Mouse (Mus musculus) stomach, embryonic 15.5 days (tissue): ENCODE results near the gene Ncoa4. TPM values are rescaled to one million over a fixed set of nuclear protein-coding genes. Genes with fewer than 3 reads are reported as not detected.
"Not testable (repeated sequence)": the region's sequence is repeated elsewhere in the genome, so short reads cannot be mapped to it uniquely, and the experiment has no call there.

Experiments used
- ATAC-seq: fragments of 200-750 bp; cut with Nextera tagmentation; 2 replicates; pipeline ENCODE4 v1.8.0; 2017; ENCODE audit warnings: low read depth, moderate number of reproducible peaks, moderate TSS enrichment; ENCODE audit not compliant: insufficient read depth, low FRiP score
- H3K27ac ChIP-seq: fragments of 300-500 bp; sonication (generic); 2 replicates; pipeline ENCODE4 v1.5.1; 2015; ENCODE audit warnings: mild to moderate bottlenecking, inconsistent platforms
- H3K27me3 ChIP-seq: fragments of 300-500 bp; sonication (generic); replicated peaks from 2 replicates; pipeline ENCODE4 v1.6.1; 2015; ENCODE audit warnings: inconsistent platforms
- H3K36me3 ChIP-seq: fragments of 300-500 bp; sonication (generic); 2 replicates; pipeline ENCODE4 v1.6.1; 2015; ENCODE audit warnings: inconsistent platforms
- H3K4me1 ChIP-seq: fragments of 300-500 bp; sonication (generic); 2 replicates; pipeline ENCODE4 v1.6.1; 2015; ENCODE audit warnings: inconsistent platforms
- H3K4me2 ChIP-seq: fragments of 300-500 bp; sonication (generic); 2 replicates; pipeline ENCODE4 v1.6.1; 2015; ENCODE audit warnings: mild to moderate bottlenecking, inconsistent platforms
- H3K4me3 ChIP-seq: fragments of 300-500 bp; sonication (generic); replicated peaks from 2 replicates; pipeline ENCODE4 v1.5.1; 2015; ENCODE audit warnings: inconsistent platforms
- H3K9ac ChIP-seq: fragments of 300-500 bp; sonication (generic); 2 replicates; pipeline ENCODE4 v1.6.1; 2015; ENCODE audit warnings: inconsistent platforms
- H3K9me3 ChIP-seq: fragments of 300-500 bp; sonication (generic); 2 replicates; pipeline ENCODE4 v1.6.1; 2016; ENCODE audit warnings: inconsistent platforms
- WGBS: fragments of 180-500 bp; shearing (Covaris S2); methylation state at CpG from one replicate; pipeline ENCODE4 v1.1.7; 2015; 5-methylcytosine and 5-hydroxymethylcytosine counted together
- polyA plus RNA-seq: library from polyadenylated mRNA; unstranded; fragments of >200 nt; fragmentation: Nextera tagmentation; extraction: Ambion mirVana; gene quantifications from 2 replicates; pipeline ENCODE4 v1.2.1, GENCODE M21; 2015

The Ncoa4 gene
- polyA plus RNA-seq = 122 and 136 TPM in 2 replicates

GRCm38 (mm10) chr14:32159690-32160246 is at the start of gene Ncoa4:
Gene Ncoa4, plus strand, starts transcription at chr14:32159865.
- H3K9ac ChIP-seq = peak within 1 kb of the TSS; percentile 98
- peak; percentile 92 for ATAC-seq
- peak within 1 kb of the TSS; percentile 96 for H3K4me3 ChIP-seq
- no peaks in the 10 kb centered on the region for H3K9me3 ChIP-seq
- WGBS = under 1% methylated on average over 40 of the region's 40 CpGs
- peaks cover 21% of the 10 kb centered on the region for H3K4me1 ChIP-seq
- no peaks in the 10 kb centered on the region for H3K36me3 ChIP-seq
- peak within 1 kb of the TSS; percentile 91 for H3K27ac ChIP-seq
- peak within 1 kb of the TSS; percentile 78 for H3K4me2 ChIP-seq
- no peaks in the 10 kb centered on the region for H3K27me3 ChIP-seq

DNA sequence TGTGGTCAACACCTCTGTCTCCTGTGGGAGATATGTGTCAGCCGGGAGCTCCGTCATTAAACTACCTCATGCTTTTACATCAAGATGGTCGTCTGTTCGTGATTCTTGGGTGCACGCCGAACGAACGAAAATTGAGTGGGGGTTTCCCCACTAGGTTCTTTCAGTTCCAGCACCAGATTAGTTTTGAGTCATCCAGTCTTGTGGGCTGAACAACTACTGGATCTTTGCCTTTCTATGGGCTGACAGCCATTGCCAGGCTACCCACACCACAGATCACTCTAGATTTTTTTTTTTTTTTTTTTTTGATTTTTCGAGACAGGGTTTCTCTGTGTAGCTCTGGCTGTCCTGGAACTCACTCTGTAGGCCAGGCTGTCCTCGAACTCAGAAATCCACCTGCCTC is 47.5 kb upstream of the Ncoa4 start:
- not testable (repeated sequence) for H3K4me2 ChIP-seq, H3K27me3 ChIP-seq, H3K27ac ChIP-seq, H3K4me3 ChIP-seq, H3K4me1 ChIP-seq, H3K9ac ChIP-seq, H3K9me3 ChIP-seq, ATAC-seq, H3K36me3 ChIP-seq
- WGBS = 91% methylated on average over 10 of the region's 10 CpGs

DNA sequence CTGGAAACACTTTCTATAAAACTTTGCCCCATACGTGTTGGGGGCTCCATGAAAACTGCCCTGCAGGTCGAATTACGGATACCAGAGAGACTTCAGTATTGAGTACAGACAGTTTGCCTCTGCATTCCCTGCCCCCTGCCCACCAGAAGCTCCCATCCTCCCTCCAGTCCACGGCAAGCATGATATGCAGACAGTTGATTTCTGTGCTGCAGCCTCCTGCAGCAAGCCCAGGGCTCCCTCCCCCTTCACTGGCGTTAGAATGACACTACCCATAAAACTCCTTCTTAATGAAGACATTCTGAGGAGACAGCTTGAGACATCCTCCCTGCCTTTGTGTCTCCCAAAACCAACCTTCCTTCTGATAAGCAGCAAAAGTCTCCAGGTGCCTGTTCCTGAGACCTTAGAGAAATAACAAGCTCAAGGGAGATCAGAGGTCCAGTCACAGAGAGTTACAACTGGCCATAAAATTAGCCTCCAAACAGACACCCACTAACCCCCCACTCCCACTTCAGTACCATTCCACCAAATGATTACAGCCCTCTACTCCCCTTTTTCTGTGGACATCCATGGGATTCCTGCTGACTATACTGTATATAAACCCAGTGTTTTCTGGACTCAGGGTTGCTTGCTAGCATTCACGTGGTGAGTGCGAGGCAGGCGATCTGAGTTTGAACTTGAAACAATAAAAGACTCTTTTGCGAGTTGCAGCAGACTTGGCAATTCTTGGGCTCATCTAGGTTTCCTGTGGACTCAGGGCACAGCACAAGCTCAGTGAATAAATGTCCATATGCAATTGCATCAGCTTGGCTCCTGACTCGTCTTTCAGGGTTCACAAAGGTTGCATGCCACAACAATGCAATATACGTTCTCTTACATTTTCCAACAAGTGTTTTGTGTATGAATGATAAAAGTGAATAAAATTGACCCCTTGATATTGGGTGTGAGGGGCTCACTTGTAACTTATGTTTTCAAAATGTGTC is 38.4 kb upstream of the Ncoa4 start:
- 69% methylated on average over 11 of the region's 11 CpGs for WGBS
- no peak overlapping the region for H3K27ac ChIP-seq
- H3K9me3 ChIP-seq = no peaks in the 10 kb centered on the region

GRCm38 (mm10) chr14:32121920-32122315 is 37.7 kb upstream of the Ncoa4 start:
- WGBS = 58% methylated on average over 2 of the region's 2 CpGs
- no peaks in the 10 kb centered on the region for H3K4me1 ChIP-seq
- H3K27me3 ChIP-seq = no peaks in the 10 kb centered on the region
- no peak overlapping the region for H3K4me3 ChIP-seq
- no peaks in the 10 kb centered on the region for H3K9me3 ChIP-seq
- no peak overlapping the region for H3K9ac ChIP-seq
- no peaks in the 10 kb centered on the region for H3K36me3 ChIP-seq
- no peak overlapping the region for H3K4me2 ChIP-seq
- no peak overlapping the region for H3K27ac ChIP-seq
- no peak for ATAC-seq

More for the DNA sequence above, 38.4 kb upstream of the Ncoa4 start:
- Histone ChIP-seq H3K9ac (no peak overlapping the region), H3K36me3 (no peaks in the 10 kb centered on the region), H3K4me2 (no peak overlapping the region), H3K27me3 (no peaks in the 10 kb centered on the region), H3K4me1 (no peaks in the 10 kb centered on the region), H3K4me3 (no peak overlapping the region)
- ATAC-seq = no peak

- Histone ChIP-seq H3K27me3 (no peaks in the 10 kb centered on the region), H3K27ac (no peak overlapping the region), H3K9ac (no peak overlapping the region), H3K4me3 (no peak overlapping the region), H3K9me3 (no peaks in the 10 kb centered on the region), H3K4me1 (no peaks in the 10 kb centered on the region), H3K4me2 (no peak overlapping the region), H3K36me3 (no peaks in the 10 kb centered on the region)
- WGBS = 58% methylated on average over 3 of the region's 3 CpGs
- no peak for ATAC-seq
Measured at GRCm38 (mm10) chr14:32124261-32124660, 35.4 kb upstream of the Ncoa4 start.

DNA sequence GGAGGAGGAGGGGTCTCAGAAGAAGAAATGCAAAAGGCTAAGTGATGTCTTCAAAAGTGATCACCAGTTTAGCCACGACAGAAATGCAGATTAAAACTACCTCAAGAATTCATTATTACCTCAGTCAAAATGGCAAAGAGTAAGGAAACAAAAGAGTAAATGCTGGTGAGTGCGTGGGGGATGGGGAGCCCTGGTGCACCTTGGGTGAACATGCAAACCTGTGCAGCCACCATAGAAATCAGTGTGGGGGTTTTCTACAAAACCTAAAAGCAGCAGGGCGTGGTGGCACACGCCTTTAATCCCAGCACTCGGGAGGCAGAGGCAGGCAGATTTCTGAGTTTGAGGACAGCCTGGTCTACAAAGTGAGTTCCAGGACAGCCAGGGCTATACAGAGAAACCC is 34.4 kb upstream of the Ncoa4 start:
- H3K4me3 ChIP-seq, H3K9ac ChIP-seq, H3K36me3 ChIP-seq, ATAC-seq, H3K27ac ChIP-seq, H3K4me1 ChIP-seq, H3K9me3 ChIP-seq, H3K4me2 ChIP-seq, H3K27me3 ChIP-seq: not testable (repeated sequence)
- WGBS = 82% methylated on average over 5 of the region's 5 CpGs

DNA sequence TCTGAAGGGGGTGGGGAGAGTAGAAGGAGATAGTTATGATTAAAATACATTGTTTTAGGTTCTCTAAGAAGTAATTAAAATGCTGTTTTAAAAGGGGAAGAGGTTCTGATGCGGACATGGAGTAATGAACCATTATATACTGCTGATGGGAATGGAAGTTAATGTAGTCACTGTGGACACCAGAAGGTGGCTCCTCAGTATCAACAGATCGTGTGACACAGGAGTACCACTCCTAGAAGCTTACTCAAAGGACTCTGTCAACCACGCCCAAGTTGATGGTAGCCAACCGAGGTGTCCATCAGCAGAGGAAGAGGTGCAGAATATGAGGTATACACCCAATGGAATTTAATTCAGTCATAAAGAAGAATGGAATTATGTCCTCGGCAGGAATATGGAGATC is 31.3 kb upstream of the Ncoa4 start:
- H3K9ac ChIP-seq = no peak overlapping the region
- H3K27me3 ChIP-seq = no peaks in the 10 kb centered on the region
- H3K9me3 ChIP-seq = no peaks in the 10 kb centered on the region
- H3K4me2 ChIP-seq = no peak overlapping the region
- no peak overlapping the region for H3K4me3 ChIP-seq
- ATAC-seq = no peak
- H3K27ac ChIP-seq = no peak overlapping the region
- H3K36me3 ChIP-seq = no peaks in the 10 kb centered on the region
- H3K4me1 ChIP-seq = no peaks in the 10 kb centered on the region
- WGBS = 69% methylated on average over 5 of the region's 5 CpGs

- Histone ChIP-seq H3K4me2 (no peak overlapping the region), H3K27ac (no peak overlapping the region), H3K9me3 (no peaks in the 10 kb centered on the region), H3K36me3 (no peaks in the 10 kb centered on the region), H3K9ac (no peak overlapping the region), H3K4me1 (peaks cover 4% of the 10 kb centered on the region; the same call in 1 of the 2 replicates), H3K27me3 (no peaks in the 10 kb centered on the region), H3K4me3 (no peak overlapping the region)
- WGBS = 41% methylated on average over 4 of the region's 4 CpGs
- no peak; the same call in 1 of the 2 replicates for ATAC-seq
Measured at GRCm38 (mm10) chr14:32131836-32132235, 27.8 kb upstream of the Ncoa4 start.

GRCm38 (mm10) chr14:32134293-32134692 is 25.4 kb upstream of the Ncoa4 start:
- no peaks in the 10 kb centered on the region for H3K9me3 ChIP-seq
- ATAC-seq = no peak
- H3K4me2 ChIP-seq = no peak overlapping the region
- no peak overlapping the region for H3K4me3 ChIP-seq
- 24% methylated on average over 2 of the region's 2 CpGs for WGBS
- no peaks in the 10 kb centered on the region for H3K27me3 ChIP-seq
- no peak overlapping the region for H3K27ac ChIP-seq
- H3K36me3 ChIP-seq = no peaks in the 10 kb centered on the region
- H3K4me1 ChIP-seq = peaks cover 4% of the 10 kb centered on the region; the same call in 1 of the 2 replicates
- H3K9ac ChIP-seq = no peak overlapping the region

- not testable (repeated sequence) for ATAC-seq, H3K4me2 ChIP-seq, H3K36me3 ChIP-seq, H3K27ac ChIP-seq, H3K9me3 ChIP-seq, H3K9ac ChIP-seq, H3K4me3 ChIP-seq, H3K27me3 ChIP-seq, H3K4me1 ChIP-seq
- 54% methylated on average over 3 of the region's 3 CpGs for WGBS
Measured at GRCm38 (mm10) chr14:32136467-32136866, 23.2 kb upstream of the Ncoa4 start.

- Histone ChIP-seq H3K9me3 (no peaks in the 10 kb centered on the region), H3K36me3 (no peaks in the 10 kb centered on the region), H3K27ac (no peak overlapping the region), H3K4me3 (no peak overlapping the region), H3K4me1 (no peaks in the 10 kb centered on the region), H3K4me2 (no peak overlapping the region), H3K9ac (no peak overlapping the region), H3K27me3 (no peaks in the 10 kb centered on the region)
- no peak for ATAC-seq
- 79% methylated on average over 5 of the region's 5 CpGs for WGBS
Measured at GRCm38 (mm10) chr14:32140359-32140965, 19.2 kb upstream of the Ncoa4 start.

GRCm38 (mm10) chr14:32141723-32142122 is 17.9 kb upstream of the Ncoa4 start, which contains the start of gene Msmb:
Gene Msmb, plus strand, starts transcription at chr14:32142023.
- H3K9ac ChIP-seq = no peak within 1 kb of the TSS
- no peaks in the 10 kb centered on the region for H3K4me1 ChIP-seq
- no peak for ATAC-seq
- no peaks in the 10 kb centered on the region for H3K36me3 ChIP-seq
- H3K4me3 ChIP-seq = no peak within 1 kb of the TSS
- no peaks in the 10 kb centered on the region for H3K27me3 ChIP-seq
- 85% methylated on average over 5 of the region's 5 CpGs for WGBS
- H3K27ac ChIP-seq = no peak within 1 kb of the TSS
- no peak within 1 kb of the TSS for H3K4me2 ChIP-seq
- no peaks in the 10 kb centered on the region for H3K9me3 ChIP-seq
